Mouse (Mus musculus): ENCODE measurements at regions not wholly inside any gene's neighbourhood (a gene's known extent, or its start where the extent isn't known, plus 50 kb on each side); places are given as distances from the start of the nearest gene placed in this dataset.

DNA sequence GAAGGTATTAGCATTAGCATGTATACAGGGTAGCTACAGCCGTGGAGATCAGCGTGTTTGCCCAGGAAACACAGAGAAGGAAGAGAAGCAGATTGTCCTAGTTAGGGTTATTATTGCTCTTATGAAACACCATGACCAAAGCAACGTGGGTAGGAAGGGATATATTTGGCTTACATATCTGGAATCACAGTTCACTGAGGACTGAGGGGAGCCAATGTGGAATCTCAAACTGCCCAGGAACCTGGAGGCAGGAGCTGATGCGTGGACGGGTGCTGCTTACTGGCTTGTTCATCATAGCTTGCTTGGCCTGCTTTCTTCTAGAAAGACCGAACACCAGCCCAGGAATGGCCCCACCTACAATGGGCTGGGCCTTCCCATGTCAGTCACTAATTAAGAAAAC is 238.4 kb downstream of the Atp23 start:
- 88% methylated on average over 6 of the region's 6 CpGs for WGBS
- no peaks in the 10 kb centered on the region for H3K36me3 ChIP-seq
- H3K4me2 ChIP-seq (replicated peaks), result no peak overlapping the region
- no peaks in the 10 kb centered on the region for H3K27me3 ChIP-seq (replicated peaks)
- no peak overlapping the region for H3K27ac ChIP-seq
- ATAC-seq, result no peak
- H3K9me3 ChIP-seq, result no peaks in the 10 kb centered on the region
- no peaks in the 10 kb centered on the region for H3K4me1 ChIP-seq (replicated peaks)
- no peak overlapping the region for H3K9ac ChIP-seq
- H3K4me3 ChIP-seq (replicated peaks), result no peak overlapping the region

DNA sequence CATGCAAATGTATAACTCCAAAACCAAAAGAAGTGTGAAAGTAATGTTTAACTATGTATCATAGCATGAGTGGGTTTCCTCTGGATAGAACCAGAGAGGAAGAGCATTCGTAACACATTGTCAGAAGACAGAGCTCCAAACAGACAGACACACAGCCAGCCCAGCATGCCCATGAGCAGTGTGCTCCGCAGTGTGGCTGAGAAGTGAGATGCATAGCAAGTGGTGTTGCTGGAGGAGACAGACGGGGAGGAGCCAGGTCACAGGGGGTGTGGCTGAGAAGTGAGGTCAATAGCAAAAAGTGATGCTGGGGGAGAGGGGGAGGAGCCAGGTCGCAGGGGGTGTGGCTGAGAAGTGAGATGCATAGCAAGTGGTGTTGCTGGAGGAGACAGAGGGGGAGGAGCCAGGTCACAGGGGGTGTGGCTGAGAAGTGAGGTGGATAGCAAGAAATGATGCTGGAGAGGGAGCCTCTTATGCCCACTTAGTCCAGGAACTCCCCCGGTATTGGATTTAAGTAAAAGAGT is 240.0 kb downstream of the Atp23 start:
- Histone ChIP-seq H3K36me3 (no peaks in the 10 kb centered on the region), H3K9me3 (no peaks in the 10 kb centered on the region), H3K4me3 (replicated peaks) (no peak overlapping the region), H3K4me2 (replicated peaks) (no peak overlapping the region), H3K27ac (no peak overlapping the region), H3K27me3 (replicated peaks) (no peaks in the 10 kb centered on the region), H3K9ac (no peak overlapping the region), H3K4me1 (replicated peaks) (no peaks in the 10 kb centered on the region)
- WGBS, result 57% methylated on average over 5 of the region's 5 CpGs
- ATAC-seq, result no peak

DNA sequence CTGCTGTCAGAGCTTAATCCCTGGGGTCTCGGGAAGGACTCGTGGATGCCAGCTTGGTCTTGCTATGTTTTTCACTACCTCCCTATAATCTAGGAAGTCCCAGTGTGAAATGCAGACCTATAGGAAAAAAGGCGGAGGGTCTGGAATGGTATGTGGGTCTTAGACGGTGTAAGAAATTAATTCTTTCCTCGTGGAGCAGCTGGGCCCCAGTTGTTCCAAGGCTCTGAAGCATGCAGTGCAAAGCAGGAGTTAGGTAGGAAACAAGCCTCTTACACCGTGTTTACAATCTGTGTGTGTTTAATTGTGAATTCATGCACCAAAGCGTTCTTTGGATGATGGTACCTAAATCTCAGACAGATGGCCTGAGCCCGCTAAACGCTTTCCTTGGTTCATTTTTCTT is 241.1 kb downstream of the Atp23 start:
- Histone ChIP-seq H3K27ac (no peak overlapping the region), H3K9ac (no peak overlapping the region), H3K4me3 (replicated peaks) (no peak overlapping the region), H3K36me3 (no peaks in the 10 kb centered on the region), H3K9me3 (no peaks in the 10 kb centered on the region), H3K4me1 (replicated peaks) (no peaks in the 10 kb centered on the region), H3K27me3 (replicated peaks) (no peaks in the 10 kb centered on the region), H3K4me2 (replicated peaks) (no peak overlapping the region)
- WGBS, result 78% methylated on average over 9 of the region's 9 CpGs
- no peak for ATAC-seq

DNA sequence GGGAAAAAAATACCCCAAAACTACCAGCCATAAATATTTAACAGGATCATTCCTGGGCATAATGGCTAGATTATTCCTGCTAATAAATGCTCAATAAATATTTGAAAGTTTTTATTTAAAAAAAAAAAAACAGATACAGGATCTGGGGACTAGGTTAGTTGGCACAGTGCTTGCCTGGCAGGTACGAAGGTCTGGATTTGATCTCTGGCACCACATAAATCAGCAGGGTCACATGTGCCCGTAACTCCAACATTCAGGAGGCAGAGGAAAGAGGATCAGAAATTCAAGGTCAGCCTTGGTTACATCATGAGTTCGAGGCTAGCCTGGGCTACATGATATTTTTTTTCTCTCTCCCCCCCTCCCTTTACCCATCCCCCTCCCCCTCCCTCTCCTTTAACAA is 248.5 kb downstream of the Atp23 start:
- Histone ChIP-seq H3K27ac (no peak overlapping the region), H3K4me1 (replicated peaks) (no peaks in the 10 kb centered on the region), H3K9ac (no peak overlapping the region), H3K9me3 (no peaks in the 10 kb centered on the region), H3K4me3 (replicated peaks) (no peak overlapping the region), H3K27me3 (replicated peaks) (no peaks in the 10 kb centered on the region), H3K4me2 (replicated peaks) (no peak overlapping the region), H3K36me3 (no peaks in the 10 kb centered on the region)
- WGBS, result 88% methylated on average over 3 of the region's 3 CpGs
- no peak for ATAC-seq

DNA sequence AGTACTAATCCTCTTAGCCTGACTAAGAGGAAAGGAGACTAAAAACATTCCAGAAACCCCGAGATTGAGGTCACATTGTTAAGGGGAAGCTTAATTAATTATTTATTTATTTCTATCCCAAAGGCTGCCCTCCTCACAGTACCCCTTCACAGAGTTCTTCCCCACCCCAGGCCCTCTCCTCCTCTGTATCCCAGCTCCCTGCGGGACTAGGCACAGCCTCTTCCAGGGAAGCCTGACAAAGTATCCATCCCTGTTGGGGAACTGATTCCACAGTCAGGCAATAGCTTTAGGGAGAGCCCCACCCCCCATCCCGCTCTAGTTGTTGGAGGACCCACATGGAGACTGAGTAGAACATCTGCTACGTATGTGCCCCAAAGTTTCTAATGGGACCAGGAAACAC is 254.6 kb downstream of the Atp23 start:
- WGBS, result 55% methylated on average over 4 of the region's 4 CpGs
- ATAC-seq, result no peak
- Histone ChIP-seq H3K9me3 (no peaks in the 10 kb centered on the region), H3K4me2 (replicated peaks) (no peak overlapping the region), H3K36me3 (no peaks in the 10 kb centered on the region), H3K4me3 (replicated peaks) (no peak overlapping the region), H3K4me1 (replicated peaks) (no peaks in the 10 kb centered on the region), H3K9ac (no peak overlapping the region), H3K27me3 (replicated peaks) (no peaks in the 10 kb centered on the region), H3K27ac (no peak overlapping the region)

GRCm38 (mm10) chr10:126641792-126642289 is 259.3 kb downstream of the Atp23 start:
- Histone ChIP-seq H3K9me3 (no peaks in the 10 kb centered on the region), H3K4me3 (replicated peaks) (no peak overlapping the region), H3K4me2 (replicated peaks) (no peak overlapping the region), H3K27me3 (replicated peaks) (no peaks in the 10 kb centered on the region), H3K4me1 (replicated peaks) (no peaks in the 10 kb centered on the region), H3K9ac (no peak overlapping the region), H3K27ac (no peak overlapping the region), H3K36me3 (no peaks in the 10 kb centered on the region)
- no peak for ATAC-seq
- 20% methylated on average over 9 of the region's 9 CpGs for WGBS

DNA sequence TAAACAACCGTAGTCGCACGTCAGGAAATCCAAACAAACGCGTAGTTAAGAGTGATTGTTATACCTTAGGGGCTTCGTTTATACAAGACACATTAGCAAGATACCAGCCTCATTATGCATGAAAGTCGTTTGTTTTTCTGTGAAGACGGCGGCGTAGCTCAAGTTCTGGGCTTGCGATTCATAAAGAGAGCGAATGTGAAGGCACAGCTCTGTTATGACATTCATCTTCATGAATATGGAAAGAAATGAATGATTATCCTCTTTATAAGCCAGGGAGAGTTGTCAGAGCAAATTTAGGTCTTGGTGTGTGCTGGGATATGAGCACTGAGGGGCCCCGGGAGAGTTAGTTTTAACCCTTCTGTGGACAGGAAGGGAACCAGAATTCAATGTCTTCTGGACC is 266.4 kb downstream of the Atp23 start:
- no peaks in the 10 kb centered on the region for H3K36me3 ChIP-seq
- no peaks in the 10 kb centered on the region for H3K4me1 ChIP-seq (replicated peaks)
- H3K4me2 ChIP-seq (replicated peaks), result no peak overlapping the region
- H3K27me3 ChIP-seq (replicated peaks), result no peaks in the 10 kb centered on the region
- no peak for ATAC-seq
- no peak overlapping the region for H3K9ac ChIP-seq
- H3K9me3 ChIP-seq, result no peaks in the 10 kb centered on the region
- WGBS, result 18% methylated on average over 13 of the region's 13 CpGs
- no peak overlapping the region for H3K4me3 ChIP-seq (replicated peaks)
- no peak overlapping the region for H3K27ac ChIP-seq

GRCm38 (mm10) chr10:126628057-126628456 is 273.1 kb downstream of the Atp23 start:
- H3K9me3 ChIP-seq, result no peaks in the 10 kb centered on the region
- H3K27me3 ChIP-seq (replicated peaks), result no peaks in the 10 kb centered on the region
- no peak overlapping the region for H3K4me3 ChIP-seq (replicated peaks)
- no peak overlapping the region for H3K9ac ChIP-seq
- no peak overlapping the region for H3K4me2 ChIP-seq (replicated peaks)
- H3K4me1 ChIP-seq (replicated peaks), result no peaks in the 10 kb centered on the region
- WGBS, result 53% methylated on average over 4 of the region's 4 CpGs
- no peak for ATAC-seq
- H3K27ac ChIP-seq, result no peak overlapping the region
- H3K36me3 ChIP-seq, result no peaks in the 10 kb centered on the region

- no peaks in the 10 kb centered on the region for H3K9me3 ChIP-seq
- H3K4me1 ChIP-seq (replicated peaks), result no peaks in the 10 kb centered on the region
- no peaks in the 10 kb centered on the region for H3K27me3 ChIP-seq (replicated peaks)
- H3K27ac ChIP-seq, result no peak overlapping the region
- no peak overlapping the region for H3K9ac ChIP-seq
- H3K4me2 ChIP-seq (replicated peaks), result no peak overlapping the region
- no peaks in the 10 kb centered on the region for H3K36me3 ChIP-seq
- WGBS, result 61% methylated on average over 7 of the region's 7 CpGs
- no peak for ATAC-seq
- H3K4me3 ChIP-seq (replicated peaks), result no peak overlapping the region
These were observed 275.7 kb downstream of the Atp23 start for GRCm38 (mm10) chr10:126625466-126625865.

GRCm38 (mm10) chr10:126620802-126621201 is 280.4 kb downstream of the Atp23 start:
- H3K27me3 ChIP-seq (replicated peaks), result no peaks in the 10 kb centered on the region
- no peak overlapping the region for H3K4me3 ChIP-seq (replicated peaks)
- no peak overlapping the region for H3K27ac ChIP-seq
- no peaks in the 10 kb centered on the region for H3K4me1 ChIP-seq (replicated peaks)
- no peaks in the 10 kb centered on the region for H3K36me3 ChIP-seq
- H3K9ac ChIP-seq, result no peak overlapping the region
- no peaks in the 10 kb centered on the region for H3K9me3 ChIP-seq
- H3K4me2 ChIP-seq (replicated peaks), result no peak overlapping the region
- 82% methylated on average over 6 of the region's 6 CpGs for WGBS
- no peak for ATAC-seq

DNA sequence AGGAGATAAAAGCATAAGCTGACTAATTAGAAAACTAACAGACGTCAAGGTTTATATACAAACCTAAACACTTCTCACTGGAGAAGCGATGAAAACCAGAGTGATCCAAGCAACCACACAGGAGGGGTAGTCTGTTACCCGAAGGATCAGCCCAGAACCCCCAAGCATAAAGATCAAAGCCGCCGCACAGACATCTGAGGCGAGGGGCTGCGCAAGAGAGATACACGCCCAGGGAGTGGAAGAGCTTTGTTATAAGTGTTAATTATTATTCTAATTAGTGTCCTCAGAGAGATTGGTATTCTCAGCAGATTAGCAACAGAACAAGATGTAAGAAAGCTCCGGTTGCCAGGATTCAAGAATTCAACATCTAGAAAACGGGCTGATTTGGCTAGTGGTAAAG is 281.2 kb downstream of the Atp23 start:
- Histone ChIP-seq H3K9ac (no peak overlapping the region), H3K27me3 (replicated peaks) (no peaks in the 10 kb centered on the region), H3K4me1 (replicated peaks) (no peaks in the 10 kb centered on the region), H3K27ac (no peak overlapping the region), H3K36me3 (no peaks in the 10 kb centered on the region), H3K9me3 (no peaks in the 10 kb centered on the region), H3K4me3 (replicated peaks) (no peak overlapping the region), H3K4me2 (replicated peaks) (no peak overlapping the region)
- WGBS, result 40% methylated on average over 10 of the region's 10 CpGs
- ATAC-seq, result no peak

DNA sequence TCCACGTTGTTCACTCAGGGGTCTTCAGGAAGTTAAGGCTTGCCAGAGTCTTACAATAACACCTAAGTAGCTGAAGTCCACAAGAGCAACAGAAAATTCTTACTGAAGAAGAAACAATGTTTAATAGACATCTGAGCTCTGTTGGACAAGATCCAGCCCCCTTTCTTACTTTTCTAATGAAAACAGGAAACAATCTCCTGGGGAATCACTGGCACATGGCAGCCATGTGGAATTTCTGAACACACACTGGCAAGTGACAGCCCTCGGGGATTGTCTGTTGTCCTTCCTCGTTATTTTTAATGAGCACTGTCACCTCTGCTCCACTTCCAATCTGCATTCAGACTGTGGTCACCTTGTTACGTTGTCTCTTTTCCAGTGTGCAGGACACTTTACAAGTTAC is 288.9 kb downstream of the Atp23 start:
- no peaks in the 10 kb centered on the region for H3K9me3 ChIP-seq
- no peak for ATAC-seq
- no peaks in the 10 kb centered on the region for H3K27me3 ChIP-seq (replicated peaks)
- no peaks in the 10 kb centered on the region for H3K4me1 ChIP-seq (replicated peaks)
- H3K36me3 ChIP-seq, result no peaks in the 10 kb centered on the region
- no peak overlapping the region for H3K27ac ChIP-seq
- 58% methylated on average over 4 of the region's 4 CpGs for WGBS
- H3K4me2 ChIP-seq (replicated peaks), result no peak overlapping the region
- H3K4me3 ChIP-seq (replicated peaks), result no peak overlapping the region
- no peak overlapping the region for H3K9ac ChIP-seq

- Histone ChIP-seq H3K36me3 (no peaks in the 10 kb centered on the region), H3K4me1 (replicated peaks) (no peaks in the 10 kb centered on the region), H3K9ac (no peak overlapping the region), H3K27ac (no peak overlapping the region), H3K4me2 (replicated peaks) (no peak overlapping the region), H3K4me3 (replicated peaks) (no peak overlapping the region), H3K9me3 (no peaks in the 10 kb centered on the region), H3K27me3 (replicated peaks) (no peaks in the 10 kb centered on the region)
- 89% methylated on average over 8 of the region's 8 CpGs for WGBS
- ATAC-seq, result no peak
These were observed 290.6 kb downstream of the Atp23 start for GRCm38 (mm10) chr10:126610506-126610905.
